Mouse (Mus musculus): Measurements from ENCODE around the gene Fcgbp. TPM values are rescaled to one million over a fixed set of nuclear protein-coding genes. Genes with fewer than 3 reads are reported as not detected.
A peak's percentile ranks its signal among the peaks of the same experiment; 100 is the strongest.
"Not testable (repeated sequence)": the region's sequence is repeated elsewhere in the genome, so short reads cannot be mapped to it uniquely, and the experiment has no call there.

Fcgbp gene
- under 1 TPM; 0.22 to 0.64 TPM for total RNA-seq (2021)
- long read RNA-seq, experiment 1 = 0 reads
- long read RNA-seq, experiment 2 = 0 reads

DNA sequence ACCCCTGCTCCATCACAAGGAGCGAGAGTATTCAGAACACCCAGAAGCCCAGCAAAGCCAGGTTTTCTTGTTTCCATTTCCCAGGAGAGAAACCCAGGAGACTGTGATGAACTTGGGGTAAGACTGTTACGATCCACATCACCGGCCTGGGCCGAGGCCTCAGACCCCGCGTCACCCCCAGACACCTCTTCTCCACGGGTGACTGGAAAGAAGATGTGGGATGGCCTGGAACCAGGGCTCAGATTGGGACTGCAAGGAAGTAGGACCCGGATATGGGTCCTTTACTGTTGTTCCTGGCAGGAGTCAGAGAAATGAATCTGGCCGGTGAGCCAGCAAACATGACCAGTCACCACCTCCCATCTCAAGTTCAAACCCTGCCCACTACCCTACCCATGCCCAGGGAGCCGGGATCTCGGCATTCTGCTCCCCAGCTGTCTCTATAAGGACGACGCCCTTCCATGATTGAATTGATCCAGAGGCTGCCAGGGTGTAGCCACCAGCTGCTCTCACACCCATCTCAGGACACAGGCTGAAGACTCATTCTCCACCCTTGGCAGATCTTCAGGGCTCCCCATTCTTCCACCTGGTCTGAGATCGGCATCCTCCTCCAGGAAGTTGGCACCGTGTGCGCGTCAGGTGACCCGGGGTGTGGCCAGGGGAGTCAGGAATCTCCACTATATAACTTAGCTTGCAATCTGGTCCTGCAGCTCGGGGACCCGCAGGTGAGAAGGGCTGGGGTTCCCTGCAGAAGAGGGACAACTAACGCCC, at the start of gene Fcgbp:
Gene Fcgbp, plus strand, starts transcription at position 706 of the 768 bp plus-strand sequence.
- no peak for DNase-seq

DNA sequence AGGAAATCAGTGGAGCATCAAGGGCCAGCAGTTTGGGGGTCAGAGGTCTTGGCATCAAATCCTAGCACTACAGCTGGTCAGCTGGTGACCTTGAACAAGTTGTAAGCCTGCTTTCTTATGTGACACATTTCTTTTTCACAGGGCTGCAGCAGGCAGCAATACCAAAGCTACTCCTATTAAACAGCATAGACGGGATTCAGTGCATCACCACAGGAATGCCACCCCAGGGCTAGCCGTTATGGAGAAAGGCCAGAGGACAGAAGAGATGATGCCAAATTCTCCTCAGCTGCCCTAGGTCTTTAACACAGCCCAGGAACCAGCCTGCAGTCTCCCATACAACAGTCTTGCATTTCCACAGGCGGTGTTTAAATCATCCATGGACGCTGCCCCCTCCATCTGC, 26.5 kb upstream of the Fcgbp start:
- no peak for DNase-seq

DNA sequence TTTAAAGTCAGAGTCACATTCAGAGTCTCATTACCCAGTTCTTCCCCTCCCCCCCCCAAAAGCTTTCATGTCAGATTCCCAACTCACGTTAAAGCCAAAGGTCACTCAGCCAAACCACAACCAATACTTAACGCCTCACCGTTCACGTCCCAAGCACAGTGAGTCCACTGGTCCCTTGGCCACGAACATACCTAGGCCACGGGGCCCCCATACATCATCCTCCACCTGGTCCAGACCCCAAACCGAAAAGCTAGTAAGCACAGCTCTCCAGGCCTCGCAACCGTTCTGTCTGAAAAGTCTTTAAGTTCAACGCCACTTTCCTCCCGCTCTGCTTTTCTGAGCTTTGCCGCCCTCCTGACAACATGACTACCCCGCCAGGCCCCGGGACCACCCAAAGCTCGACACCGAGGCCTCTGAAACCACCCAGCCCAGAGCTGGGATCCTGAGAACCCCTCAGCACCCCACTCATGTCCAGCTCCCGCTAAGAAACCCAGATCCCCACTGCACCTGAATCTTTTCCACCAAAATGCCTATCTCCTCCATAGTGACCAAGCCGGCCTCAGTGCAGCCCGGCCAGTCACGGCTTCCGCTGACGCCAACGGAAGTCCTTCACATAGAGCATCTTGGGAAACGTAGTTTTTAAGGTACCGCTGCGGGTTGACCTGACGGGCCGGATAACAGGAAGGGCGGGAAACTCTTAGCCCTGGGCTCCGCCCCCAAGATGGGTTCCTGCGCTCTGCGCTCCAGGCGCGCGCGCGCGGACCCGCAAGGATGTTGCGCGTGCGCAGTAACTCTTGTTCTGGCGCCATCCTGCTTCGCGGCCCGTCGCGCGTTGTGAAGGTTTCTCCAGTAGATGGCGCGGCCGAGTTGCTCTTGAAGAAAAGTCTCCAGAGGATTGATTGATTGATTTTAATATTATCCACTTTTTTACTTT, 21.3 kb upstream of the Fcgbp start, which contains the start of gene Psmc4:
Gene Psmc4, minus strand, starts transcription at position 626 of the 934 bp plus-strand sequence.
- DNase-seq = peak; percentile 98 to 99

DNA sequence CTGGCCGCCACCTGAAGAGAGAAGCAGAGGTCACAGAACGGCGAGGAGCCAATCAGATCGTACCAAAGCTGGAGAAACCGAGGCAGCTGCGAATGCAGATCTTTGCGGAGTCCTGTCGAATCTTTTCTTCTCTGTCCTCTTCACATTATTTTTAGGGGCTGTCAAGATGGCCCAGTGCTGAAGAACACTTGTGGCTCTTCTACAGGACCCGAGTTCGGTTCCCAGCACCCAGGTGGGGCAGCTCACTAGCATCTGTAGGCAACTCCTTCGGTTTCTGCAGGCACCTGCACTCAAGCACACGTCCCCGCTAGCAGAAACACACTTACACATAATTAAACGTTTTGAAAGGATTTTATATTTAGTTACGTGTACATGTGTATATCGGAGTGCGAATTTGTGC, 20.5 kb upstream of the Fcgbp start:
- no peak for DNase-seq

DNA sequence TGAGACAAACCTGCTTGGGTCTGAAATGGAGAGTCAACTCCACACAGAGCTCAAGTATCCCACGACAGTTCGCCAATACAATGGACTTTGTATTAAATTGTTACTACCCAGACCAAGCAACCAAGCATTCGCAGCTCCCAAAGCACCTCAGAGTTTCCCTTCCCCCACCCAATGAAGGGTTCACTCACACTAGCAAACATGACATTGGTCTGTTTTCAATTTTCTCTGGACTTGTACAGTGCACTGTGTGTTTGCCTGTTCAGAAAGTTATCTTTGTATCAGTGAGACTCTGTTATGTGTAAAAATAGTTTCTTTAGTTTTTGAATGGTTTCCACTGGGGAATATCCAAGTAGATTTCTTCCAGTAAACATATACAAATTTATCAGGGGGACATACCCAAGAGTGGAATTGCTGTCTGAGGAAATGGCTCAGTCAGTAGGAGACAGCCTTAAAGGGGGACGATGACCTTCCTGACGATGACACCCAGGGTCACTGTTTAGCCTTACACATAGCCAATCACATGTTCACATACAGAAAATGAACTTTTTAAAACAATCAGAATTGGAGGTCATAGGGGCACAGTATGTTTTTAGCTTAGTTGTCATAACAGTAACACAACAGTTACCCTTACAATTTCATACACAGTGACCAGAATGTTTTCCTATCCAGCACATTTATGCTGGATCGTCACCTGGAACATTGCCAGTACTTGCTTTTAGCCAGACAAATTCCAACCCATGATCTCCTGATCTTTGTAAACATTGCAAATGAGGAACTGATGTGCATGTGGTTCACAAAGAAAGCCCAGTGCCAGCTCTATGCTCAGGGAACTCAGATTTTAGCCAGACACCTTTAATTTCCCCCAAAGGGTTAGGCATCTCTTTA, 17.7 kb upstream of the Fcgbp start:
- peak in 1 of 2 experiments; percentile 21 for DNase-seq

- no peak for DNase-seq
Observed at GRCm38 (mm10) chr7:28059972-28060371, 11.1 kb upstream of the Fcgbp start.

- DNase-seq = no peak
Observed at GRCm38 (mm10) chr7:28068661-28069060, 2.4 kb upstream of the Fcgbp start.

DNA sequence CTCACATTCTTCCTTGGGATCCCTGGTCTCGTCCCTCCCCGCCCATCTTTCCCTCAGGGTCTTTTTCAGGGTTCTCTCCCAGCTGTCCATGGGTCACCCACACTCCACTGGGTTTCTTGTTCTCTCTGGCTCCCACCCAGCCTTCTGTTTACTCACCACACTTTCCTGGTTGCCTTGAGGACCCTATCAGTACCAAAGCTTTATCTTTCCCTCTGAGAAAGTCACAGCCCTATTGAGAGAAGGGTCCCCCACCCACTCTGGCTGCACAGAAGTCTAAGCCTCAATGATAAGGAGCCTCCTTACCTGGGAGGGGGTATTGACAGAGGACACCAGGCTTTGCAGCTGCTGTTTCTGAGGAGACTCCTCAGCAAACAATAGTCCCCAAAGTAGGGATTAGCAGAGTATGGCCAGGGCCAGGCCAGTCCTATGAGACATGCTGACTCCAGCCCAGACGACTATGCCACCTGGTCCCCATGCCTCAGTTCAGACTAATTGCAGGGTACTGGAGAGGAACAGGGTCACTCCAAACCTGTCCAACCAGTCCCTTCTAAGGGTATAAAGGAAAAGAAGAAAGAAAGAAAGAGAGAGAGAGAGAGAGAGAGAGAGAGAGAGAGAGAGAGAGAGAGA, 1.4 kb upstream of the Fcgbp start:
- no peak for DNase-seq

DNA sequence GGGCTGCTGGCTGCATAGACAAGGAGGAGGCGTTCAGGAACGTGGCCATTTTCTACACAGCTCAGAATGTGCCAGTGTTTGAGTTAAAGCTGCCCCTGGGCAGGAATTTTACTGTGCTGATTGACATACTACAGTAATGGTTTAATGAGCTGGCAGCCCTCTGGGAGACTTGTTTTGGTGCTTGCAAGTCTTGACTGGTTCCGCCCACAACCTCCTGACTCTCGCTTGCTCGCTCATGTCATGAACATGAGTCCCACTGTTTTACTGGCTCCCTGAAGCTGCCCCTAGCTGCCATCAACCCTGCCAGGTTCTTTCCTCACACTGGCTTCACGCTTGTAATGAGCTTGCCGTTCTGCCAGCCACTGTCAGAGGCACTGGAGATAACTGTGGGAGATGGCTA, 13.2 kb downstream of the Fcgbp start:
- DNase-seq = no peak

- no peak for DNase-seq
Observed at GRCm38 (mm10) chr7:28086236-28086635, 15.2 kb downstream of the Fcgbp start.

GRCm38 (mm10) chr7:28093541-28093940, 22.5 kb downstream of the Fcgbp start:
- DNase-seq = no peak

DNA sequence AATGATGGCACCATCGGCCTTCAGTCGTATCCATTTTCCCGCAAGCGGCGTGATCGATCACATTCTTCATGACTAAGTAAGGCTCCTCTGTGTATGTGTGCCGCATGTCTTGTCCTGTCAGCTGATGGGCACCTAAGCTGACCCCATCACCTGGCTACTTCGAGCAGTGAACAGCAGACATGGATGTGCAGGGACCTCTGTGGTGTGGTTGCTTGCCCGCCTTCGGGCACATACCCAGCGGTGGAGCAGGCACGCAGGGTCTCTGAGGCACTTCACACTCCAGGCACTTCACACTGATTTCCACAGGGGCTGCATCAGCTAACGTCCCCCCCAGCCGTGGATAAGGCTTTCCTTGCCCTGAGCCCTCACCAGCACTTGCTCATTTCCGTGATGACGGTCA, 28.1 kb downstream of the Fcgbp start:
- no peak for DNase-seq

GRCm38 (mm10) chr7:28100596-28101590, 29.9 kb downstream of the Fcgbp start:
- DNase-seq = peak in 1 of 2 experiments; percentile 12

DNA sequence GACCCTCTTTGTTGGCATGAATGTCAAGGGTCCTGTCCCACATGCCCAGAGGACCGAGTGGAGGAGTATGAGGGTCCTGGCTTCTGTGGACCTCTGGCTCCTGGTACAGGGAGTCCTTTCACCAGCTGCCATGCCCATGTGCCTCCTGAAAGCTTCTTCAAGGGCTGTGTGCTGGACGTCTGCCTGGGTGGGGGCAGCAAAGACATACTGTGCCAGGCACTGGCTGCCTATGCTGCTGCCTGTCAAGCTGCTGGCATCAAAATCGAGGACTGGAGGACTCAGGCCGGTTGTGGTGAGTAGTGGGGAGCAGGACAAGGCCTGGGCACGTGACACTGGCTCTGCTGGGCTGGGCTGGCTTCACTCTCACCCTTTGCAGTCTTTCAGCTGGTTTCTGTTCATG, 31.9 kb downstream of the Fcgbp start:
- not testable (repeated sequence) for DNase-seq

DNA sequence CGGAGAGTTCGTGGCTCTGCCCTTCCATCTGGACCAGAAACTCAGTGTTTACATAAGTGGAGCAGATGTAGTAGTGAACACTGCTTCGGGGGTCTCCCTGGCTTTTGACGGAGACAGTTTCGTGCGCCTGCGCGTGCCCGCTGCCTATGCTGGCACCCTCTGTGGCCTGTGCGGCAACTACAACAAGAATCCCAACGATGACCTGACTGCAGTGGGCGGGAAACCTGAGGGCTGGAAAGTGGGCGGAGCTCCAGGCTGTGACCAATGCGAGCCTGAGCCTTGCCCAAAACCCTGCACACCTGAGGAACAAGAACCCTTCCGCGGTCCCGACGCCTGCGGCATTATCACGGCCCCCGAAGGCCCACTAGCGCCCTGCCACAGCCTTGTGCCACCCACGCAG, 33.6 kb downstream of the Fcgbp start:
- DNase-seq = no peak

DNA sequence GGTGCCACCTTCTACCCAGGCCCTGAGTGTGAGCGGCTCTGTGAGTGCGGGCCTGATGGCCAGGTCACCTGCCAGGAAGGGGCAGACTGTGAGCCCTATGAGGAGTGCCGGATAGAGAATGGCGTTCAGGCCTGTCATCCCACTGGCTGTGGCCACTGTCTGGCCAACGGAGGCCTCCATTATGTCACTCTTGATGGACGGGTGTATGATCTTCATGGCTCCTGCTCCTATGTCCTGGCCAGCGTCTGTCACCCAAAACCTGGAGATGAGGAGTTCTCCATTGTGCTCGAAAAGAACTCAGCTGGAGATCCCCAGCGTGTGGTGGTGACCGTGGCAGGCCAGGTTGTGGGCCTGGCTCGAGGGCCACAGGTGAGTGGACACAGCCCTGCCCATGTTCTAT, 35.2 kb downstream of the Fcgbp start:
- no peak for DNase-seq

GRCm38 (mm10) chr7:28114648-28115047, 43.6 kb downstream of the Fcgbp start:
- DNase-seq = no peak

GRCm38 (mm10) chr7:28129166-28129565, 58.1 kb downstream of the Fcgbp start, which contains the start of gene 9530053A07Rik:
Gene 9530053A07Rik, plus strand, starts transcription at chr7:28129466.
- DNase-seq = no peak

GRCm38 (mm10) chr7:28137613-28138012, 66.6 kb downstream of the Fcgbp start:
- DNase-seq = peak in 1 of 2 experiments; percentile 33

DNA sequence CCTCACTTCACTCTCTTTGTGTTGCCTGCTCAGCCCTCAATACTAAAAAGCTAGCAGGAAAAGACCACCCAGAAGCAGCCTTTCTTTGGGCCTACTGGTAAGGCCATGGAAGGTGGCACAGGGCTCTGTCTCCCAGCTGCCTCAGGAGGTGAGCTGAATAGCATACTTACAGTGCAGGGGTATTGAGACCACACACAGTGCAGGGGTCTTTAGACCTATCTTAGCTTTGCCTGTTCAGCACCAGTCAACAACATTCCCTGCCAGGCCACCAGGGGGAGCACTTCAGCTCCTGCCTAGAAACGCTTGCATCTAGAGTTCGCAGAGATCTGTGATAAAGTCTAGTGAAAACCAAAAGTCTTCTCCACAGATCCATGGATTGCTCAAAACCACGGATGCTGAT, 77.2 kb downstream of the Fcgbp start:
- peak; percentile 44 to 81 for DNase-seq
